Mouse (Mus musculus) neural tube, embryonic 12.5 days (tissue): ENCODE results near the gene Dut. TPM values are rescaled to one million over a fixed set of nuclear protein-coding genes. Genes with fewer than 3 reads are reported as not detected.
A peak's percentile ranks its signal among the peaks of the same experiment; 100 is the strongest.

ENCODE experiments used
- ATAC-seq: fragments of 200-750 bp; cut with Nextera tagmentation; 2 replicates; pipeline ENCODE4 v1.8.0; 2017; ENCODE audit warnings: low read depth, mild to moderate bottlenecking, moderate TSS enrichment, moderate library complexity; ENCODE audit not compliant: low FRiP score
- H3K27ac ChIP-seq: fragments of 300-500 bp; sonication (generic); 2 replicates; pipeline ENCODE4 v1.5.1; 2016
- H3K27me3 ChIP-seq: fragments of 300-500 bp; sonication (generic); replicated peaks from 2 replicates; pipeline ENCODE4 v1.6.1; 2016; ENCODE audit warnings: mild to moderate bottlenecking
- H3K36me3 ChIP-seq: fragments of 300-500 bp; sonication (generic); 2 replicates; pipeline ENCODE4 v1.6.1; 2016; ENCODE audit warnings: mild to moderate bottlenecking
- H3K4me1 ChIP-seq: fragments of 300-500 bp; sonication (generic); 2 replicates; pipeline ENCODE4 v1.6.1; 2016
- H3K4me2 ChIP-seq: fragments of 300-500 bp; sonication (generic); replicated peaks from 2 replicates; pipeline ENCODE4 v1.6.1; 2016; ENCODE audit warnings: mild to moderate bottlenecking
- H3K4me3 ChIP-seq: fragments of 300-500 bp; sonication (generic); 2 replicates; pipeline ENCODE4 v1.5.1; 2016
- H3K9ac ChIP-seq: fragments of 300-500 bp; sonication (generic); 2 replicates; pipeline ENCODE4 v1.6.1; 2016; ENCODE audit warnings: mild to moderate bottlenecking
- H3K9me3 ChIP-seq: fragments of 300-500 bp; sonication (generic); 2 replicates; pipeline ENCODE4 v1.6.1; 2016; ENCODE audit warnings: mild to moderate bottlenecking
- WGBS: fragments of 180-500 bp; shearing (Covaris S2); methylation state at CpG from one replicate; pipeline ENCODE4 v1.1.7; 2016; 5-methylcytosine and 5-hydroxymethylcytosine counted together
- polyA plus RNA-seq: library from polyadenylated mRNA; unstranded; fragments of >200 nt; fragmentation: Nextera tagmentation; extraction: Ambion mirVana; gene quantifications from 2 replicates; pipeline ENCODE4 v1.2.1, GENCODE M21; 2016

The Dut gene
- polyA plus RNA-seq, 1 experiment from 2014 or later, result 105 TPM

- no peaks in the 10 kb centered on the region for H3K27me3 ChIP-seq
- ATAC-seq, result no peak
- H3K9ac ChIP-seq, result no peak overlapping the region
- no peaks in the 10 kb centered on the region for H3K9me3 ChIP-seq
- H3K4me1 ChIP-seq, result no peaks in the 10 kb centered on the region
- H3K4me2 ChIP-seq, result no peak overlapping the region
- H3K27ac ChIP-seq, result no peak overlapping the region
- 91% methylated on average over 2 of the region's 2 CpGs for whole genome bisulfite sequencing
- no peak overlapping the region for H3K4me3 ChIP-seq
- no peaks in the 10 kb centered on the region for H3K36me3 ChIP-seq
Measured at GRCm38 (mm10) chr2:125234049-125234448, 12.9 kb upstream of the Dut start.

DNA sequence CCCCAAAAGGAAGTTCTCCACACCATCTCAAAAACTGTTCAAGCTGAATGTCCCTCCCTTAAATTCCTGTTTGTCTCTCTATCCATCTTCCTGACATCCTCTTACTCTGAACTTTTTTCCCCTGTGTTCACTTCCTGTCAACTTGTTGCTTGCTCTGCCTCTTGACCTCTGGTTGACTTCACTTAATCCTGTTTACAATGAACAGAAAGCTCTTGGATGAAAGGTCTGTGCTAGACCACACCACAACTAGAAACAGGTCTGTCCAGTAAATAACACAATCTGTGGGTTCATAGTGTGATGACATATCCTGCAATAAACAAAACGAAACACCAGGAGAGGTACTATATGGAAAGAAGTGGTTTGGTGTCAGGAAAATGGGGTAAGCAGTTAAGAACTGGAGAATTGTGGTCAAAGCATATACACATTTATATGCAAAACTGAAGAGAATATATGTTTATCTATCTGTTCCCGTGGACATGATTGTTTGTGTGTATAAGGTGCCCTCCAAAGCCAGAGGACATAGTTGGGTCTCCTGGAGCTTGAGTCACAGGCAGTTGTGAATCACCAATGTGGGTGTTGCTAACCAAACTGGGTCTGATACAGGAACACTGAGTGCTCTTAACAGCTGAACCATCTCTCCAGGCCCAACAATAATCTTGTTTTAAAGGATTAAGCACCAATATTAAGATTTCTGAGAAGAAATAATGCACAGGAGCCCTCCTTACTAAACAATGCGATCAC, 1.3 kb upstream of the Dut start:
- WGBS, result 91% methylated on average over 3 of the region's 3 CpGs
- H3K36me3 ChIP-seq, result peaks cover 6% of the 10 kb centered on the region; the same call in 1 of the 2 replicates
- no peak overlapping the region for H3K4me3 ChIP-seq
- H3K4me1 ChIP-seq, result peaks cover 13% of the 10 kb centered on the region
- no peaks in the 10 kb centered on the region for H3K9me3 ChIP-seq
- ATAC-seq, result no peak
- no peak overlapping the region for H3K9ac ChIP-seq
- no peak overlapping the region for H3K27ac ChIP-seq
- no peaks in the 10 kb centered on the region for H3K27me3 ChIP-seq
- no peak overlapping the region for H3K4me2 ChIP-seq

- Histone ChIP-seq H3K27ac (peak overlapping the region; percentile 72; the same call in 1 of the 2 replicates), H3K9me3 (no peaks in the 10 kb centered on the region), H3K4me1 (peaks cover 13% of the 10 kb centered on the region), H3K27me3 (no peaks in the 10 kb centered on the region), H3K4me2 (peak overlapping the region; percentile 67), H3K4me3 (peak overlapping the region; percentile 76), H3K36me3 (peaks cover 6% of the 10 kb centered on the region; the same call in 1 of the 2 replicates), H3K9ac (peak overlapping the region; percentile 80)
- ATAC-seq, result no peak
- WGBS, result 21% methylated on average over 9 of the region's 9 CpGs
Measured at GRCm38 (mm10) chr2:125246669-125247068, 321 bp upstream of the Dut start.

DNA sequence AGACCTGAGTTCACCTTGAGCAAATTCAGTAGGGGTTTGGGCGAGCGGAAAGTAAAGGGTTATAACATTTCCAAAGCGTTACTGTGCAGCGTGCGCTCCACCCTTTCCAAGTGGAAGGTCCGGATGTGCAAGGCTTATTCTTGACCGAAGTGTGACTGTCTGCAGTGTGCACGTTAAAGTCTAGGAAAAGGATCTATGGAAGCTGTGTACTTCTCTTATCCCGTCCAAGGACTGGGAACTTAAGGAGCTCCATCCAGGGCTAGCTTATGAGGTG, 909 bp downstream of the Dut start:
- H3K27ac ChIP-seq, result 0 out of 2 replicates have a peak overlapping the region, but pooled peaks have one; percentile 72
- ATAC-seq, result peak; percentile 19; the same call in 1 of the 2 replicates
- H3K4me3 ChIP-seq, result peak overlapping the region; percentile 76
- H3K27me3 ChIP-seq, result no peaks in the 10 kb centered on the region
- H3K9me3 ChIP-seq, result no peaks in the 10 kb centered on the region
- H3K4me2 ChIP-seq, result peak overlapping the region; percentile 67
- WGBS, result under 1% methylated on average over 9 of the region's 9 CpGs
- peak overlapping the region; percentile 80 for H3K9ac ChIP-seq
- H3K4me1 ChIP-seq, result peaks cover 13% of the 10 kb centered on the region
- H3K36me3 ChIP-seq, result peaks cover 6% of the 10 kb centered on the region; the same call in 1 of the 2 replicates

GRCm38 (mm10) chr2:125248256-125248655, 1.3 kb downstream of the Dut start:
- H3K27me3 ChIP-seq, result no peaks in the 10 kb centered on the region
- WGBS, result 2% methylated on average over 8 of the region's 8 CpGs
- H3K9ac ChIP-seq, result peak overlapping the region; percentile 80
- peak overlapping the region; percentile 67 for H3K4me2 ChIP-seq
- H3K4me3 ChIP-seq, result peak overlapping the region; percentile 76
- no peak for ATAC-seq
- H3K9me3 ChIP-seq, result no peaks in the 10 kb centered on the region
- H3K27ac ChIP-seq, result no peak overlapping the region
- peaks cover 7% of the 10 kb centered on the region; the same call in 1 of the 2 replicates for H3K36me3 ChIP-seq
- peaks cover 13% of the 10 kb centered on the region for H3K4me1 ChIP-seq

DNA sequence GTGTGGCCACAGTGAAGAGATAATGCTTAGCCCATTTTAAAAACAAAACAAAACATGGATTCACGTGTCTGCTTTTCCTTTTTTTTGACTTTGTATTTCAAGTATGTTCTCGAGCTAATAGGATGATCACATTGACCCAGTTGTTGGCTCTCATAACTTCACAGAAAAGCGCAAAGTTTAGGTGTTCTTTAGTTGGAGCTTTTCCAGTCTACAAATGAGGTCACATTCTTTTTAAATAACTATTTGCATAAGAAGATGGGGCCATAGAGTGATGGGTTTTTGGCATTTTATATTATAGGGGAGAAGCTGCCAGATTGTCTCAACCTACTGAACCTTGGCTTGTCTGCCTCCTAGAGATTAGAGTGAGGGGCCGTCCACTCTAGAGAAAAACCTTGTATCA, 2.3 kb downstream of the Dut start:
- Histone ChIP-seq H3K4me3 (no peak overlapping the region), H3K4me1 (peaks cover 13% of the 10 kb centered on the region), H3K4me2 (peak overlapping the region; percentile 67), H3K9me3 (no peaks in the 10 kb centered on the region), H3K27ac (no peak overlapping the region), H3K27me3 (no peaks in the 10 kb centered on the region), H3K36me3 (peaks cover 17% of the 10 kb centered on the region), H3K9ac (no peak overlapping the region)
- 88% methylated on average over 4 of the region's 4 CpGs for WGBS
- ATAC-seq, result no peak

DNA sequence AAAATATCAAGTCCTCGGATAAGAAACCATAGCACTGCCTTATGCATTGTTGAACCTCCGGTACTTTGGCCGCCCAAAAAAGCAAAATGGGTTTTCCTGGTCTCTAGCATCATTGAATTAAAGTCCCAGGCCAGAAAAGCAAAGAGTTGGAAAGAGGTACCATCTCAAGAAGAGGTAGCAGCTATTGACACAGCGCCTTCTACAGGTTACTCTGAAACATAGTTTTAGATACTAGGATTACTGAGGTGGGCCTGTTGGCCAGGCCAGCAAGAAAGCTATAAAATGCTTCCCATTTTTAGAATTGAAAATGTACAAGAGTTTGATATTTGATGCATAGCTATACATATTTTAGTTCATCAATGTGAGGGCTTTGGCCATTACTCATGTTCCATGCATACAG, 2.9 kb downstream of the Dut start:
- Histone ChIP-seq H3K9ac (no peak overlapping the region), H3K9me3 (no peaks in the 10 kb centered on the region), H3K4me2 (no peak overlapping the region), H3K4me1 (peaks cover 13% of the 10 kb centered on the region), H3K27ac (no peak overlapping the region), H3K36me3 (peaks cover 22% of the 10 kb centered on the region), H3K4me3 (no peak overlapping the region), H3K27me3 (no peaks in the 10 kb centered on the region)
- ATAC-seq, result no peak
- 93% methylated on average over 4 of the region's 4 CpGs for WGBS

DNA sequence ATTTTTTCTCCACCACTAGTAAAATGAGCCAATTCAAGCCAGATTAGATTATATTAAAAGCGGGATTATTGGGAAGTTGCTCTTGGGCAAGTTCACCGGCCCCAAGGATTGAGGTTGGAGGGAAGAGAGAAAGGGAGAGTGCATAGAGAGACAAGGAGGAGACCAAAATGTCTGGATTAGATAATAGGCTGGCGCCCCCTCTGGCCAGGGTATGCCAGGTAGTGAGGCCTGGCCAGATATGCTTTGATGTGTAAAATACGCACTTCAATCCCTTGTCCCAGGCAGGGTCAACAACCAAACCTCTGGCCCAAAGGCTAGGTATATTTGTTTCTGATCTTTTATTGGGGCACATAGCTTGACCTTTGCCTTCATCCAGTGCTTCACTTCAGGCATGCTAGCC, 4.8 kb downstream of the Dut start:
- peaks cover 27% of the 10 kb centered on the region for H3K36me3 ChIP-seq
- WGBS, result 85% methylated on average over 4 of the region's 4 CpGs

GRCm38 (mm10) chr2:125252275-125252674, 5.3 kb downstream of the Dut start:
- Histone ChIP-seq H3K4me1 (peaks cover 9% of the 10 kb centered on the region), H3K27ac (no peak overlapping the region), H3K4me2 (no peak overlapping the region), H3K27me3 (no peaks in the 10 kb centered on the region), H3K9ac (no peak overlapping the region), H3K4me3 (no peak overlapping the region), H3K36me3 (peaks cover 31% of the 10 kb centered on the region), H3K9me3 (no peaks in the 10 kb centered on the region)
- 65% methylated on average over 2 of the region's 2 CpGs for WGBS
- ATAC-seq, result no peak

More for the DNA sequence above, 4.8 kb downstream of the Dut start:
- H3K4me2 ChIP-seq, result no peak overlapping the region
- no peaks in the 10 kb centered on the region for H3K9me3 ChIP-seq
- H3K4me3 ChIP-seq, result no peak overlapping the region
- peaks cover 9% of the 10 kb centered on the region for H3K4me1 ChIP-seq
- H3K9ac ChIP-seq, result no peak overlapping the region
- H3K27ac ChIP-seq, result no peak overlapping the region
- no peak for ATAC-seq
- H3K27me3 ChIP-seq, result no peaks in the 10 kb centered on the region

DNA sequence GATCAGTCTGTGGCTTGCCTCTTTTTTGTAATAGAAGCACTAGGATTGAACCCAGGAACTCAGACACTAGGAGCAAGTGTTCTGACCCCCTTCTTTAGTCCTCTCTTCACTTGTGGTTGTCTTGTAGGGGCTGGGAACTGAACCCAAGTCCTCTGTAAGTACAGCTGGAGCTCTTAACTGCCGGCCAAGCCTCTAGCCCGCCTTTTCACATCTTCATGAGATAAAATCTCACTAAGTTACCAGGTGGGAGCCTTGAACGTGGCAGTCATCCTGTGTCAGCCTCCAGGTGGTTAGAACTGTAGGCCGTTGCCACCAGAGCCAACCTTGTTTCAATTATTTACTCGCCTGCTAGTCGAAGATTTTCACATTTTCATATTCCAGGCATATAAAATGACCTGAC, 6.7 kb downstream of the Dut start:
- 97% methylated on average over 6 of the region's 6 CpGs for whole genome bisulfite sequencing
- H3K36me3 ChIP-seq, result peaks cover 41% of the 10 kb centered on the region

DNA sequence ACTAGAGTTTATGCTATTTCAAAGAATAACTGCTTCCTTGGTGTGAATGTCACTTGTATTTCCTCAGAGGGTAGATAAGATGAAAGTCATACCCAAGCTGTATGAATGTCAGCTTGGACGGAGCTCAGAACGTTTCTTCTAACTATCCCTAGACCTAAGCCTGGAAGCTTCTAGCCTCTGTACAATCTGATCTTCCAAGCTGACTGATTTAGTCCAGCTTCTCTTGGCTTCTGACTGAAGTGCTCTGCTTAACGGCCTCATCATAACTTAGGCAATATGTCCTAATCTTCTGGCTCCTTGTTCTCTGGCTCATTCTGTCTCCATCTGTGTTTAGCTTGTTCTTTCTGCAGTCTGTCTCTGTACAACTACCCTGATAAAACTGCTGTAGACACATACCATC, 7.6 kb downstream of the Dut start:
- Histone ChIP-seq H3K36me3 (peaks cover 43% of the 10 kb centered on the region), H3K4me2 (no peak overlapping the region), H3K9ac (no peak overlapping the region), H3K4me3 (no peak overlapping the region), H3K9me3 (no peaks in the 10 kb centered on the region), H3K4me1 (no peaks in the 10 kb centered on the region), H3K27ac (no peak overlapping the region), H3K27me3 (no peaks in the 10 kb centered on the region)
- ATAC-seq, result no peak
- 91% methylated on average over 3 of the region's 3 CpGs for WGBS

More for the DNA sequence above, 6.7 kb downstream of the Dut start:
- Histone ChIP-seq H3K4me1 (peaks cover under 1% of the 10 kb centered on the region; the same call in 1 of the 2 replicates), H3K27ac (no peak overlapping the region), H3K9me3 (no peaks in the 10 kb centered on the region), H3K27me3 (no peaks in the 10 kb centered on the region), H3K4me2 (no peak overlapping the region), H3K4me3 (no peak overlapping the region), H3K9ac (no peak overlapping the region)
- no peak for ATAC-seq

DNA sequence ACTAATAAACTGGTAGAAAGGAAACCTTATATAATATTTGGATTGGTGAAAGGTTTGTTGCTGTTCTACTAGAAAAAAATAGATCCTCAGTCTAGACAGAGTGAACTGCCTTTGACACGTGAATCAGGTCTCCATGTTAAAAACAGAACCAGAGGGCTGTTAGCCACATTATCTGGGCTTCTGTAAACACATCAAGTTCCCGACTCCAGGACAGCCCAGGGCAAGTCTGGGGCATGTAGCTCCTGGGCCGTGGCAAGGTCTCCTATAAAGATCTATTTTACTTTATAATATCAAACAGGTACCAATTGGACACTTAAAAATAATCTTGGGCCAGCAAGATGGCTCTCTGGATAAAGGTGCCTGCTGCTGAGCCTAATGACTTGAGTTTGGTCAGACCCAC, 8.9 kb downstream of the Dut start:
- no peaks in the 10 kb centered on the region for H3K9me3 ChIP-seq
- no peak overlapping the region for H3K9ac ChIP-seq
- WGBS, result 79% methylated on average over 3 of the region's 3 CpGs
- H3K4me1 ChIP-seq, result no peaks in the 10 kb centered on the region
- ATAC-seq, result no peak
- peaks cover 39% of the 10 kb centered on the region for H3K36me3 ChIP-seq
- H3K4me2 ChIP-seq, result no peak overlapping the region
- no peak overlapping the region for H3K4me3 ChIP-seq
- no peaks in the 10 kb centered on the region for H3K27me3 ChIP-seq
- H3K27ac ChIP-seq, result no peak overlapping the region
